Mouse (Mus musculus): ENCODE results near the gene Lag3.

GRCm38 (mm10) chr6:124900056-124900800 is 11.3 kb downstream of the Lag3 start:
- TF ChIP-seq CTCF (IDR thresholded peaks at IDR 0.05; ENCODE audit: low read depth, low read length) (no peak), TAL1 (conservative IDR thresholded peaks at IDR 0.05; ENCODE audit: low read depth, low read length) (no peak), GATA1 (IDR thresholded peaks at IDR 0.05; ENCODE audit: borderline replicate concordance, low read length) (no peak), POLR2AphosphoS5 (IDR thresholded peaks at IDR 0.05; ENCODE audit: insufficient replicate concordance, low read depth, low read length) (no peak)
